Mouse (Mus musculus): Measurements from ENCODE around the gene Vill.

Gene Vill

DNA sequence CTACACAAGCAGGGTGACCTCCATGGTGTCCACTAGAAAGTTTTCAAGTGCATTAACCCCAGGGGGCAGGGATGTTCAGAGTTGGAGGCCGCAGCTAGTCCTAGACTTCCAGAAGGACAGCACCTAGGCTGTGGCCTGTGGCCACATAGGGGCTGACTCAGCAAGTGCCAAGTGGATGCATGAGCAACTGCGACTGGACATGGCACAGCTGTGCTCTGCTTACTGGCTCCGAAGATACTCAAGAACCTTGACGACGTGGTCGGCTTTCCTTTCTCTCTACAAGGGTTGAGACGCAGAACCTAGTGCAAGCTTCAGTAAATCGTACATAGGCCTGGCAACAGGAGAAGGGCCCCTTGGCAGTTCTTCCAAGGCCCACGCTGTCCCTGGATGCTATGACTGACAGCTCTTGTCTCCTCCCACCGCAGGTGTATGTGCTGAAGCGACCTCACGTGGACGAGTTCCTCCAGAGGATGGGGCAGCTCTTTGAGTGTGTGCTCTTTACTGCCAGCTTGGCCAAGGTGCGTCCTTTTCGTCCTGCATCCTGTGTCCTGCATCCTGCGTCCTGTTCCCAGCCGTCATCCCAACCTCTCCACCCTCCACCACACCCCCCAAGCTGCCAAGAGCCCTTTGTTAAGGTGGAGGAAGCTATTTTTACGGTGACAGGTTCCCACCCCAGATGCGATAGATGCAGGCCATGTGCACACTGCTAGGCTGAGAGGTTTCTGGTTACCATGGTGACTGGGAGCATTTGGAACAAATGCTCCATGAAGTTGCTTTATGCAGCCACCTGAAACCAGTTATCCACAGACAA lies 19.3 kb upstream of the Vill start:
- in situ Hi-C loops (cut with MboI; ENCODE audit: unreplicated experiment in 2 of 2): loop anchor here (5.0 to 25.0 kb wide), 4 partner anchors 34 to 971 kb away; no protein-coding TSS in a partner anchor

DNA sequence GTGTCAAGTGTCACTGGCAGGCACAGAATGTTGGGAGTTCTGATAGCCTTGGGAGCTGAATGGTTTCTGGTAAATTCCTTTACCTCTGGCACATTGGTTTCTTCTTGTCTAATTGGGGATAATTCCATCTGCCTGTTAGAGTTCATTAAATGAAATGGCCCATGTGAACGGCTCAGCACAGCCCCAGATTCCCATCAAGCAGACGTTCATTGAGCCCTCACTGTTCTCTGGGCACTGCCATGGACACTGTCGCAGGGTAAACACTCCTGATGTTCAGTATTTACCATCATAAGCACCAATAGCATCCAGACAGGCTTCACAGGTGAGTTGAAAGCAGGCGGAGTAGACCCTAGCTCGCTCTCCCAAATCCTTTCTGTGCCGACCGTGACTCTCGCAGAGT lies 18.5 kb upstream of the Vill start:
- in situ Hi-C loops (cut with MboI; ENCODE audit: unreplicated experiment in 2 of 2): loop anchor here (5.0 to 25.0 kb wide), 4 partner anchors 33 to 972 kb away; no protein-coding TSS in a partner anchor

DNA sequence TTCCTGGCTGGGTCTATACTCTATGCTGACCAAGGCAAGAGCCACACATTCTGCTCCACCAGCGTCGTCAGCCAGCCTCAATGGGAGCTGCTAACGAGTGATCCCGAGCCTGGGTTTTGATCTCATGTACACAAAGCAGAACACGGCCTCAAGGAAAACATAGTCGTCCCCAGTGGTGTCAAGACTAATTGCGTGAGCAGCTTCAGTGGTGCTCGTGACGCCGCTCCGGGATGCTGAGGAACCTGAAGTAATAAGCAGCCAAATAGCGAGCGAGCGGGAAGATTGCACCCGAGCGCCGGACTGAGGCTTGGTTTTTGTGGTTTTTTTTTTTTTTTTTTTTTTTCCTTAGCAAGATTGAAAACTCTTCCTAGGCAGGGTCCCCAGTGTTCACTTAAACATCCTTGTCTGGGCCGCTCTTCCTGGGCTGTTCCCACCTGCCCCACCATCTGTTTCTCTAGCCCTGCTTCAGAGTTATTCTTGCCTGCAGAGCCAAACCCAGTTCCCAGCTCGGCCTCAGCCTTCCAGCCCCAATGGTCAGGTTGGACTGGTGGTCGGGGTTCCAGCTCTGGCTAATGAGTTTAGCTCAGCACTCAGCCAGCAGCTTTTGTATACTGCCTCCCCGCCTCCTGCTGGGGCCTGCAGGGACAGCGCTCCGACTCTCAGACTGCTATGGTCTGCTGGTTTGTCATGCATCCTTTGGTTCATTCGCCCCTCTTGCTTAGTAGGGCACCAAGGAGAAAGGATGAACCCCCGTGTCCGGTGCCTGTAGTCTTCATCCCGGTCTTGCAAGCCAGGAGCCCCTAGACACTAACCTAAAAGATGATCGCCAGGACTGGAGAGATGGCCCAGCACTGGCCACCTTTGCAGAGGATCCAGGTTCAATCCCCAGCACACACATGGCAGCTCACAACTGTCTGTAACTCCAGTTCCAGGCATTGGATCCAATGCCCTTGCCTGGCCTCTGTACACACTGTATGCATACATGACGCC lies 17.6 kb upstream of the Vill start:
- in situ Hi-C loops (cut with MboI; ENCODE audit: unreplicated experiment in 2 of 2): loop anchor here (5.0 to 25.0 kb wide), 4 partner anchors 32 to 973 kb away; no protein-coding TSS in a partner anchor

DNA sequence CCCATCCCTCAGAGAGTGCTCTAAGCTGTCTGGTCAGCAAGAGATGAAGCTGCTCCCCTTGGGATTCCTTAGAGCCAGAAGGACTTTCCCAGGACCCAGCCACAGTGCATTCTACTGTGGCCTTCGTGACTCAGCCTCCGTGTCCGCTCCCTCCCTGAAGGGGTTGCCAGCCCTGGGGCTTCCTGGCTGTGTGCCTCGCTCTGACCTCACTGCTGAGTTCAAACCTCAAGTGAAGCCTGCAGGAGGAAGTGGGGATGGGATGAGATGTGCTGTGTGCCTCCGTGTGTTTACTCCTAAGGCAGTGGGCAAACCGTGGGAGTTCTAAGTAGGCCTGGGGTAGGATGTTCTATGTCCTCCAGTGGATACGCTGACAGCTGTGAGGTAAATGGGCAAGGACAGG lies 16.7 kb upstream of the Vill start:
- in situ Hi-C loops (cut with MboI; ENCODE audit: unreplicated experiment in 2 of 2): loop anchor here (10.0 to 25.0 kb wide), 2 partner anchors 451 to 974 kb away; no protein-coding TSS in a partner anchor

DNA sequence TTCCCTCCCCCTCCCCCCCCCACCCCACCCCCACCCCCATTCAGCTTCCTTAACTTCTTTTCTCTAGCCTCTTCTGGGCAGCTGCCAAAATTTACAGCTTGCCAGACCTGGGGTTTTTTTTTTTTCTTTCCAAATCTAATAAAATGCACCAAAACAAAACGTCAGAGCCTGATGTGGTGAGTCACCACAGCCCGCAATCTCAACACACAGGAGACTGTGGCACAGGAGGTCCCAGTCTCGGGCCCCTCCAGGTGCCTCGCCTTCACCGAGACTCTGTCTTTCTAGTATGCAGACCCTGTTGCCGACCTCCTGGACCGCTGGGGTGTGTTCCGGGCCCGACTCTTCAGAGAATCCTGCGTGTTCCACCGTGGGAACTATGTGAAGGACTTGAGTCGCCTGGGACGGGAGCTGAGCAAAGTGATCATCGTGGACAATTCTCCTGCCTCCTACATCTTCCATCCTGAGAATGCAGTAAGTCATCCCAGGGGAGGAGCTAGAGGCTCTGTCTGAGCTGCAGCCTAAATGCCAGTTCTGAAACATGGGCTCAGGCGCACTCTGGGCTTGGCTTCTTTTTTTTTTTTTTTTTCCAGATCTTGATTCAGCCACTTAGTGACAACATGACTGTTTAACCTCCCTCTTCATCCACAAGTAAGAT lies 15.4 kb upstream of the Vill start:
- in situ Hi-C loops (cut with MboI; ENCODE audit: unreplicated experiment in 2 of 2): loop anchor here (10.0 to 25.0 kb wide), 2 partner anchors 452 to 975 kb away; no protein-coding TSS in a partner anchor

DNA sequence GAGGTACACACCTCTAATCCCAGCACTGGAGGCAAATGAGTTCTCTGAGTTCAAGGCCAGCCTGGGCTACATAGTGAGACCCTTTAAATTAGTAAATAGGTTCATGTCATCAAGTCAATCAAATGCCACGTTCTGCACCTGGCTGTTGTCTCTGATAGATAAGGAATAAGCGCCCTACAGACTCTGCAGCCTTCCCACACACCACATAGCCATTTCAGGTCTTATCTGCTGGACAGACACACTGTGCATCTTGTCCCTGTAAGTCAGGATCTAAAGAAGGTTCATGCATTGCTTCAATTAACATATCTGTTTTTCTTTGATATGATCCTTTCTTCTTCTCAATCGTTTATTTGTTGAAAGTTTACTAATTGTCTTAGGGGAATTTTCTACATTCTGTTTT lies 14.0 kb upstream of the Vill start:
- in situ Hi-C loops (cut with MboI; ENCODE audit: unreplicated experiment in 2 of 2): loop anchor here (10.0 to 25.0 kb wide), 2 partner anchors 454 to 976 kb away; no protein-coding TSS in a partner anchor

DNA sequence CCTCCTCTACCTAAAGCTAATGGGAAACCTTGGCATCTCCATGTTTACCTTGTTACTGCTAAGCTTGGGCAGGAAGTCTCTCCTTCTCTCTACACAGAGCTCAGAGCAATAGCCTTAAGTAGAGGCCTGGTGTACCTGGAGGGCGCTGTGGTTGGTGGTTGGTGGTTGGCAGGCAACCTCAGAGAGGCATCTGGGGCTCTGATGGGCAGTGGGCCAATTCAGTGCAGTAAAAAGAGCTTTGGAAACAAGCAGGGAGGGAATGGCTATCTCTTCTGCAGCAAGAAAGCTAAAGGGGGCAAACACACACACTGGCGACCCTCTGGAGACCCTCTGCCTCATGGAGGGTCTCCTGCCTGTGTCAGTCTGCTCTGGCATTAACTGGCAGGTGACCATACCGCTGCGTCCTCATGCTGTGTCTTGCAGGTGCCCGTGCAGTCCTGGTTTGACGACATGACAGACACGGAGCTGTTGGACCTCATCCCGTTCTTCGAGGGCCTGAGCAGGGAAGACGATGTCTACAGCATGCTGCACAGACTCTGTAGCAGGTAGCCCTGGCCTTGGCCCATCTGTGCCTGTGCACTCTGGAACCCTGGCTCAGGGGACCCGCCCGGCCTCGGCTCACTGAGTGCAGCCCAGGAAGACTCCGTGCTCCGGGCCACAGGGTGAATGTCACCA lies 12.3 kb upstream of the Vill start:
- in situ Hi-C loops (cut with MboI; ENCODE audit: unreplicated experiment in 2 of 2): loop anchor here in 1 of 2 experiments (25.0 kb wide), 1 partner anchor 978 kb away; no protein-coding TSS in a partner anchor

DNA sequence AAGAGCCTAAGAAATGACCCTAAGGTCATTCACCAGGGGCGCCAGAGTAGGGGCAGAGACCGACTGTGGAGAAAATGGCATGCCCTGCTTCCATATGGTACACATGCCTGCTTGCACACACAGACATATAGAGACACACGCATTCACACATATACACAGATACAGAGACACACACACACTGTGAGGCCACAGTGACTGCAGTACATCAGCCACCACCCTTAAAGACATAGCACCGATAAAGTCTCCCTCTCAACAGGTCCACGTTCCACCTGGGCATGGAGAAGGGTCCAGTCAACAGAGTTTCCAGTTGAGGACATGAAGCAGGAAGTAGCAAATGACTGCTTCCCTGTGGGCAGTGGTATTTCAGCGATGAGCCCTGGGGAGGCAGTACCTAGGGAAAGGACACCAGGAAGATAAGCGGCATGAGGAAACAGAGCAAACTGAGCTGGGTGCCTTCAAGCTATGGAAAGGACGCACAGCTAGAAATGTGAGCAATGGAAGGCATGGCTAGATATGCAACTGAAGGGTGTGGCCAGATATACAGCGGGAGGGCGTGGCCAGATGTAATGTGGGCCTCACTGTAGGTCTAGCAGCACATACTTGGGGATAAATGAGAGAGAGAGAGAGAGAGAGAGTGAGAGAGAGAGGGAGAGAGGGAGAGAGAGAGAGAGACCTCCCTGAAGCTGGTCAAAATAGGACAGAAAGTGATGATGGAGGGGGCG lies 4.2 kb upstream of the Vill start:
- in situ Hi-C loops (cut with MboI; ENCODE audit: unreplicated experiment in 2 of 2): loop anchor here in 1 of 2 experiments (25.0 kb wide), 1 partner anchor 986 kb away; no protein-coding TSS in a partner anchor

DNA sequence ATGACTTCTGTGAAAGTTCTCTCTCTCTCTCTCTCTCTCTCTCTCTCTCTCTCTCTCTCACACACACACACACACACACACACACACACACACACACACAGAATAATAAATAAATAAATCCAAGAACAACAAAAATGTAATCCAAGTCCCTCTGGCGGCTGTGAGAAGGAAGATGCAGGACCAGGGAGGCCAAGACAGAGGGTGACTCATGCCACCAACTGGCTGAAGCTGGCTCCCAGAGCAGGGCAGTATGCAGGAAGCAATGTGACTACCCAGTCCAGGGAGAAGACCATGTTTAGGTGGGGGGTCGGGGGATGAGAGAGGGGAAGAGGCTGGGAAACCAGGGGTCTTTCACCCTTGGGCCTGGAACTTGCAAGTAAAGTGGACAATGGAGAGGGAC lies 1.4 kb upstream of the Vill start:
- in situ Hi-C loops (cut with MboI; ENCODE audit: unreplicated experiment in 2 of 2): no loop called here

DNA sequence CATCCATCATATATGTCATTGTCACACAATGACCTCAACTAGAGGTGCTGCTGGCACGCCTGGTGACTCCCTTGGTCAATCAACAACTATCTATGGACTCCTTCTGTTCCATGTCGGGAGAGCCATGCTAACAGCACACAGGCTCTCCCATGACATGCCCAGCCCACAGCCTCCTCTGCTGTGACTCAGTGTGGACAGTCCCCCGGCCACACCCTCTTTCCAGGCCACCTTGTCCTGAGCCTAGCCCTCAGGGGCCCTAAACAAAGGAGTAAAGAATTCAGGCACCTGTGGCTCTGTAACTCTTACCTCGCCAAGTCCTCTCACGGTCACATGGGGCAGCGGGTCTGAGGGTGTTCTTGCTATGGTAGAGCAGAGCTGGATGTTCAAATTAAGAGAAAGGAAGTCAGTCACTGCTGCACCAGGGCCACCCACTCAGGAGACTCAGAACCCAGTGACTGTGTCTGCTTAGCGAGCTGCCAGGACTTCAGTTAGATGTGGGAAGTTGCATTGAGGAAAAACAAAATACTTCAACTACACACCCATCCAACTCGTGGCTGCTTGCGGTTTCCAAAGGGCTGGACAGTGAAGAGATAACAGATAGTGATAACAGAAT lies 1.5 kb downstream of the Vill start:
- in situ Hi-C loops (cut with MboI; ENCODE audit: unreplicated experiment in 2 of 2): no loop called here

DNA sequence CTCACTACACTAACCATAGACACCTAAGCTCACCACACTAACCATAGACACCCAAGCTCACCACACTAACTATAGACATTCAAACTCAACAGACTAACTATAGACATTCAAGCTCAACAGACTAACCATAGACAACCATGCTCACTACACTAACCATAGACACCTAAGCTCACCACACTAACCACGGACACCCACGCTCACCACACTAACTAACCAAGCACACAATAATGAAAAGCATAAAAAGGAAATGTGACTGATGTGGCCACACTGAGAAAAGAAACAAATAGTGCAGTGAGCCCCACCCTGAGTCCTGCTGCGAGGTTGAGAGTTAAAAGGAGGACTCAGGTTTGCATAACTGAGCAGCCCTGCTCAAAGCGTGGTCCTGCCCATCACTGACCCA lies 2.8 kb downstream of the Vill start:
- in situ Hi-C loops (cut with MboI; ENCODE audit: unreplicated experiment in 2 of 2): no loop called here

DNA sequence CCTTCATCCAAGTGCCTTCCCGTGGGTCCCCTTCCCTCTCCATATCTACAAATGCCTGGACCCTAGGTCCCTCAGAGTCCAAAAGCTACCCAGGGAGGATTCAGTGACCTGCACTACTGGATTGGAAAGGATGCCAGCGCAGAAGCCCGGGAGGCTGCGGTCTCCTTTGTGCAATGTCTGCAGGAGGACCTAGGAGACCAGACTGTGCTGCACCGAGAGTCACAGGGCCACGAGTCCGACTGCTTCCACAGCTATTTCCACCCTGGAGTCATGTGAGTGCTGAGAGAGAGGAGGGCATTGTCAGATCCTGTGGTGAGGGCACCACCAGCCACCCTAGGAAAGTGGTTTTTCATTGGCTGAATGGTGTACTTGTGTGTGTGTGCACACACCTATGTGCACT lies 5.7 kb downstream of the Vill start:
- in situ Hi-C loops (cut with MboI; ENCODE audit: unreplicated experiment in 2 of 2): no loop called here

DNA sequence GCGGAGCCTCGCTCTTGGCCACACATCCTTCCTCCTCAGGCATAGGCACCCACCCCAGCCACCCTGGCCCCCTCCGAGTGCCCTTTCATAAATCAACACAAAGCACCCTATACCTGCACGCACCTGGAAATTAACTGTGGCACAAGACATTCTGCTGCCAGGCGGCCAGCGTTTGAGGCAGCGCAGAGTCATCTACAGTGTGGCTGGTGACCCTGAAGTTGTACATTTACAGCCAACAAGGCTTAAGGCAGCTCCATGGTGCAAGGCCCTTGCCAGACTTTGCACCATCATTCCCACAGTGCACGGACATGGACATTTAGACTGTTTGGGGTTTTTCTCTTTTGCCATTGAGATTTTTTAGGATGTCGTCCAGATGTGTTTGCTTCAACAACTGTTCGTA lies 8.1 kb downstream of the Vill start:
- in situ Hi-C loops (cut with MboI; ENCODE audit: unreplicated experiment in 2 of 2): loop anchor here in 1 of 2 experiments (10.0 kb wide), 1 partner anchor 476 kb away; no protein-coding TSS in a partner anchor

DNA sequence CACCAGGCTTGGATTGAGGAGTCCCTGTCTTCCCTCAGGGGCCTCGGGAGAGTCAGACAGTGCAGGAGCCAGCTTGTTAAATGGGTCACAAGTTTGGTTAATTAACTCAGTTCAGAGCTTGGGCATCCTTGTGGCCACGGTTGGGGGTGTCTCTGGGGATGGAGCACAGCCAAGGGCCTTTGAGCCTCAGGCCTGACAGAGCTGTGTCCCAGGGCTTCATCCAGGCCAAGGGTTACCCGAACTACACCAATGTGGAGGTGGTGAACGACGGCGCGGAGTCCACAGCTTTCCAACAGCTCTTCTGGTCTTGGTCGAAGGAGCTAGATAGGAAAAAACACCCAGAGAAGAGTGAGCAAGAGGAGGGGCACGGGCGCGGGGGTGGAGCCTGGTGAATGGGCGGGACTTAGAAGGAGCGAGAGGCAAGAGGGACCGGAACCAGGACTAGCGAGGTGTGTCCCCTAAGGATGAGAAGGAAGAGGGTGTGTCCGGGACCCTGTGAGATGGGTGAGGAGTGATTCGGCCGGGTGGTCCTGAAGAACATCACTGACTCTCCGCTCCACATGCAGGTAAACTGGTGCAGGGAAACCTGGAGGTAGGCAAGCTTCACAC lies 10.6 kb downstream of the Vill start:
- in situ Hi-C loops (cut with MboI; ENCODE audit: unreplicated experiment in 2 of 2): loop anchor here in 1 of 2 experiments (10.0 kb wide), 1 partner anchor 478 kb away; no protein-coding TSS in a partner anchor

DNA sequence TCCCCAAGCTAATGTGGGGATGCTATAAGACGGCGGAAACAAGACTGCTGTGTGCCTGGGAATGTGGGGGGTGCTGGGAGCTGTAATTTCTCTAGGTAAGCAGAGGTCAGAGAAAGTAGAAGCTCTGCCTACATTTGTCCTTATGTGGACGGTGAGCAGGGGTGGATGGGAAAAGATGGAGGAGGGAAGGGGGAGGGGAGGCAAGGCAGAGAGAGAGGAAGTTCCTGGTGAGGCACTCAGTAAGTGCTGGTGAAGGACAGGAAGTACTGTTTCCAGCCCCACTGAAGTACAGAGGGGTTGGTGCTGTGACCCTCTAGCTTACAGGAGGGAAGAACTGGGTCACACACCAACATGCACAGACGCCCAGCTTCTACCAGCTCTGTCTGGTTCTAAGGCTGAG lies 11.7 kb downstream of the Vill start:
- in situ Hi-C loops (cut with MboI; ENCODE audit: unreplicated experiment in 2 of 2): loop anchor here in 1 of 2 experiments (10.0 kb wide), 1 partner anchor 479 kb away; no protein-coding TSS in a partner anchor

DNA sequence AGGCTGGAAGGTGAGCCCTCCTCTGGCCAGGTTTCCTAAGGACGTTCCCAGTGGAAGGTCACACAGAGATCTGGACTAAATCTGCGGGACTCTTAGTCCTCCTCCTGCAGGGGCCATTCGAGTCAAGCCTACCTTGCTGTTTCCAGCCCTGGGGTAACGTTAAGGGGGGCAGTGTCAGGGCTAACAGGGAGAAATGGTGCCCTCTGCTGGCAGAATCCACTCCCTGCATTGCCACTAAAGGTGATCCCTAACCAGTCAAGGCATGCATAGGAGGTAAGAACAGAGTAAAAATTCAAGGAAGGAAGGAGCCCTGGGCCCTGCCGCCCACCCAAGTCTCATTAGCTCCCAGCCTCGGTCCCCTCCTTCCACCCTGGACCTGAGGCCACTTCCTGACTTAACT lies 15.0 kb downstream of the Vill start:
- in situ Hi-C loops (cut with MboI; ENCODE audit: unreplicated experiment in 2 of 2): loop anchor here (5.0 to 10.0 kb wide), 3 partner anchors 35 to 483 kb away; no protein-coding TSS in a partner anchor

DNA sequence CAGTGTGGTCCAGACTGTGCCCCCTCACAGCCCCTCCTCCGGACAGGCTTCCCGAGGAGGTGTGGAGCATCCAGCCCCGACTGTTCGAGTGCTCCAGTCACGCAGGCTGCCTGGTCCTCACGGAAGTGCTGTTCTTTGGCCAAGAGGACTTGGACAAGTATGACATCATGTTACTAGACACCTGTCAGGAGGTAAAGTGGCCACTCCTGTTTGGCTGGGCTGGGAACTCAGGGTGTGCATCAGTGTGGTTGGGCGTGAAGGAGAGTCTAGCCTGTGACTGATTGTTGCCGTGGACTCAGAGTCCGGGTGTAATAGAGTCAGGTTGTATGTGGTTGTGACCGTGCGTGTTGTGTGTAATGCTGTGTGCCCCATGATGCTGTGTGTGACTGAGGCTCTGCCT lies 15.7 kb downstream of the Vill start:
- in situ Hi-C loops (cut with MboI; ENCODE audit: unreplicated experiment in 2 of 2): loop anchor here (5.0 to 10.0 kb wide), 3 partner anchors 36 to 483 kb away; no protein-coding TSS in a partner anchor

Measured in v-Abl transformed pro-B cells (cell line).